Mouse (Mus musculus) regulatory T cell (primary cell): ENCODE results near the gene Spink4.
"Not testable (repeated sequence)": the region's sequence is repeated elsewhere in the genome, so short reads cannot be mapped to it uniquely, and the experiment has no call there.

Experiments used
- in situ Hi-C: fragments of 300-600 bp; cut with MboI, MseI; formaldehyde crosslinking; loops from one replicate; pipeline ENCODE4 v1.15.1; 2025; ENCODE audit warnings: high pct_unique_total_duplicates

Spink4 gene

GRCm38 (mm10) chr4:40900612-40901011 lies 19.2 kb upstream of the Spink4 start:
- in situ Hi-C loops: no loop called here

- in situ Hi-C loops: loop anchor here (5.0 kb wide), 1 partner anchor 134 kb away; no protein-coding TSS in a partner anchor
Measured at GRCm38 (mm10) chr4:40906298-40906697, 13.6 kb upstream of the Spink4 start.

GRCm38 (mm10) chr4:40908261-40908969 lies 11.4 kb upstream of the Spink4 start:
- in situ Hi-C loops: loop anchor here (5.0 kb wide), 1 partner anchor 136 kb away; no protein-coding TSS in a partner anchor

GRCm38 (mm10) chr4:40914287-40914867 lies 5.5 kb upstream of the Spink4 start:
- in situ Hi-C loops: no loop called here

- in situ Hi-C loops: no loop called here
Measured at GRCm38 (mm10) chr4:40915947-40916346, 3.9 kb upstream of the Spink4 start.

- in situ Hi-C loops: no loop called here
Measured at GRCm38 (mm10) chr4:40916592-40917155, 3.2 kb upstream of the Spink4 start.

GRCm38 (mm10) chr4:40920576-40920975 lies 724 bp downstream of the Spink4 start:
- in situ Hi-C loops: no loop called here

GRCm38 (mm10) chr4:40921288-40921687 lies 1.4 kb downstream of the Spink4 start:
- in situ Hi-C loops: no loop called here

- in situ Hi-C loops: no loop called here
Measured at GRCm38 (mm10) chr4:40923087-40923651, 3.3 kb downstream of the Spink4 start.

- in situ Hi-C loops: no loop called here
Measured at GRCm38 (mm10) chr4:40925568-40925967, 5.7 kb downstream of the Spink4 start.

GRCm38 (mm10) chr4:40929046-40929445 lies 9.2 kb downstream of the Spink4 start:
- in situ Hi-C loops: no loop called here

GRCm38 (mm10) chr4:40933694-40934093 lies 13.8 kb downstream of the Spink4 start:
- in situ Hi-C loops: no loop called here

- in situ Hi-C loops: not testable (repeated sequence)
Measured at GRCm38 (mm10) chr4:40934369-40934768, 14.5 kb downstream of the Spink4 start.

- in situ Hi-C loops: no loop called here
Measured at GRCm38 (mm10) chr4:40936175-40936839, 16.5 kb downstream of the Spink4 start.

GRCm38 (mm10) chr4:40938793-40939192 lies 18.9 kb downstream of the Spink4 start:
- in situ Hi-C loops: no loop called here

GRCm38 (mm10) chr4:40943651-40944050 lies 23.8 kb downstream of the Spink4 start:
- in situ Hi-C loops: no loop called here

GRCm38 (mm10) chr4:40946516-40947121 lies 26.8 kb downstream of the Spink4 start:
- in situ Hi-C loops: loop anchor here (5.0 kb wide), 1 partner anchor 94 kb away; the partner anchor contains the start of gene B4galt1

- in situ Hi-C loops: loop anchor here (5.0 kb wide), 1 partner anchor 95 kb away; the partner anchor contains the start of gene B4galt1
Measured at GRCm38 (mm10) chr4:40947565-40948159, 27.8 kb downstream of the Spink4 start.

GRCm38 (mm10) chr4:40948160-40948708 lies 28.4 kb downstream of the Spink4 start, which contains the start of the genes Bag1 and Chmp5:
Gene Bag1, minus strand, starts transcription at chr4:40948294.
Gene Chmp5, plus strand, starts transcription at chr4:40948407.
- in situ Hi-C loops: loop anchor here (5.0 kb wide), 1 partner anchor 96 kb away; the partner anchor contains the start of gene B4galt1

- in situ Hi-C loops: no loop called here
Measured at GRCm38 (mm10) chr4:40953521-40953920, 33.7 kb downstream of the Spink4 start.
